Mouse (Mus musculus): ENCODE measurements at regions not wholly inside any gene's neighbourhood (a gene's known extent, or its start where the extent isn't known, plus 50 kb on each side); places are given as distances from the start of the nearest gene placed in this dataset.
"Not testable (repeated sequence)": the region's sequence is repeated elsewhere in the genome, so short reads cannot be mapped to it uniquely, and the experiment has no call there.

GRCm38 (mm10) chr9:30597092-30597491 lies 170.2 kb downstream of the Snx19 start:
- WGBS = 81% methylated on average over 6 of the region's 6 CpGs
- not testable (repeated sequence) for ATAC-seq

GRCm38 (mm10) chr9:30592601-30593000 lies 165.7 kb downstream of the Snx19 start:
- Histone ChIP-seq H3K27ac (no peak overlapping the region), H3K36me3 (no peaks in the 10 kb centered on the region), H3K4me1 (replicated peaks) (peaks cover 4% of the 10 kb centered on the region; the same call in 1 of the 2 replicates), H3K9ac (replicated peaks) (no peak overlapping the region), H3K9me3 (no peaks in the 10 kb centered on the region), H3K4me3 (replicated peaks) (no peak overlapping the region), H3K27me3 (no peaks in the 10 kb centered on the region), H3K4me2 (replicated peaks) (no peak overlapping the region)
- ATAC-seq = no peak
- WGBS = over 99% methylated on average over 2 of the region's 2 CpGs

More at GRCm38 (mm10) chr9:30597092-30597491, 170.2 kb downstream of the Snx19 start:
- H3K27me3 ChIP-seq; H3K9ac ChIP-seq (replicated peaks); H3K4me1 ChIP-seq (replicated peaks); H3K27ac ChIP-seq; H3K4me2 ChIP-seq (replicated peaks); H3K4me3 ChIP-seq (replicated peaks); H3K36me3 ChIP-seq; H3K9me3 ChIP-seq: not testable (repeated sequence)

- Histone ChIP-seq H3K4me1 (replicated peaks) (peaks cover 4% of the 10 kb centered on the region; the same call in 1 of the 2 replicates), H3K9ac (replicated peaks) (no peak overlapping the region), H3K9me3 (no peaks in the 10 kb centered on the region), H3K27ac (no peak overlapping the region), H3K4me3 (replicated peaks) (no peak overlapping the region), H3K4me2 (replicated peaks) (no peak overlapping the region), H3K36me3 (no peaks in the 10 kb centered on the region), H3K27me3 (no peaks in the 10 kb centered on the region)
- WGBS = 84% methylated on average over 5 of the region's 5 CpGs
- ATAC-seq = no peak
Measured at GRCm38 (mm10) chr9:30591246-30591645, 164.3 kb downstream of the Snx19 start.

- no peak overlapping the region for H3K27ac ChIP-seq
- H3K27me3 ChIP-seq = no peaks in the 10 kb centered on the region
- H3K4me2 ChIP-seq (replicated peaks) = no peak overlapping the region
- peaks cover 4% of the 10 kb centered on the region; the same call in 1 of the 2 replicates for H3K4me1 ChIP-seq (replicated peaks)
- WGBS = 49% methylated on average over 6 of the region's 6 CpGs
- no peak overlapping the region for H3K4me3 ChIP-seq (replicated peaks)
- no peaks in the 10 kb centered on the region for H3K9me3 ChIP-seq
- H3K9ac ChIP-seq (replicated peaks) = no peak overlapping the region
- no peak for ATAC-seq
- H3K36me3 ChIP-seq = no peaks in the 10 kb centered on the region
Measured at GRCm38 (mm10) chr9:30590661-30591179, 163.8 kb downstream of the Snx19 start.

- Histone ChIP-seq H3K4me3 (replicated peaks) (no peak overlapping the region), H3K9me3 (no peaks in the 10 kb centered on the region), H3K27ac (no peak overlapping the region), H3K27me3 (no peaks in the 10 kb centered on the region), H3K4me2 (replicated peaks) (no peak overlapping the region), H3K9ac (replicated peaks) (no peak overlapping the region), H3K36me3 (no peaks in the 10 kb centered on the region), H3K4me1 (replicated peaks) (no peaks in the 10 kb centered on the region)
- 93% methylated on average over 9 of the region's 9 CpGs for WGBS
- no peak for ATAC-seq
Measured at GRCm38 (mm10) chr9:30581271-30581821, 154.4 kb downstream of the Snx19 start.

- Histone ChIP-seq H3K4me1 (replicated peaks) (no peaks in the 10 kb centered on the region), H3K9me3 (no peaks in the 10 kb centered on the region), H3K27ac (no peak overlapping the region), H3K36me3 (no peaks in the 10 kb centered on the region), H3K4me3 (replicated peaks) (no peak overlapping the region), H3K4me2 (replicated peaks) (no peak overlapping the region), H3K9ac (replicated peaks) (no peak overlapping the region), H3K27me3 (no peaks in the 10 kb centered on the region)
- WGBS = 88% methylated on average over 6 of the region's 6 CpGs
- no peak for ATAC-seq
Measured at GRCm38 (mm10) chr9:30580500-30580899, 153.6 kb downstream of the Snx19 start.

GRCm38 (mm10) chr9:30578213-30578612 lies 151.3 kb downstream of the Snx19 start:
- Histone ChIP-seq H3K4me2 (replicated peaks) (no peak overlapping the region), H3K9me3 (no peaks in the 10 kb centered on the region), H3K27me3 (peaks cover 2% of the 10 kb centered on the region; the same call in 1 of the 2 replicates), H3K4me1 (replicated peaks) (peaks cover 9% of the 10 kb centered on the region; the same call in 1 of the 2 replicates), H3K36me3 (no peaks in the 10 kb centered on the region), H3K4me3 (replicated peaks) (no peak overlapping the region), H3K27ac (no peak overlapping the region), H3K9ac (replicated peaks) (no peak overlapping the region)
- 74% methylated on average over 3 of the region's 3 CpGs for WGBS
- no peak for ATAC-seq

GRCm38 (mm10) chr9:30577243-30577642 lies 150.3 kb downstream of the Snx19 start:
- ATAC-seq = no peak
- Histone ChIP-seq H3K9ac (replicated peaks) (no peak overlapping the region), H3K27ac (no peak overlapping the region), H3K36me3 (no peaks in the 10 kb centered on the region), H3K4me1 (replicated peaks) (peaks cover 10% of the 10 kb centered on the region; the same call in 1 of the 2 replicates), H3K4me2 (replicated peaks) (no peak overlapping the region), H3K27me3 (peaks cover 2% of the 10 kb centered on the region; the same call in 1 of the 2 replicates), H3K4me3 (replicated peaks) (no peak overlapping the region), H3K9me3 (no peaks in the 10 kb centered on the region)
- 79% methylated on average over 4 of the region's 4 CpGs for WGBS

- H3K4me2 ChIP-seq (replicated peaks) = no peak overlapping the region
- H3K27ac ChIP-seq = no peak overlapping the region
- no peaks in the 10 kb centered on the region for H3K36me3 ChIP-seq
- H3K4me3 ChIP-seq (replicated peaks) = no peak overlapping the region
- WGBS = 36% methylated on average over 3 of the region's 3 CpGs
- no peak for ATAC-seq
- no peaks in the 10 kb centered on the region for H3K9me3 ChIP-seq
- H3K9ac ChIP-seq (replicated peaks) = no peak overlapping the region
- peaks cover 17% of the 10 kb centered on the region for H3K4me1 ChIP-seq (replicated peaks)
- peaks cover 2% of the 10 kb centered on the region; the same call in 1 of the 2 replicates for H3K27me3 ChIP-seq
Measured at GRCm38 (mm10) chr9:30575531-30575930, 148.6 kb downstream of the Snx19 start.

- Histone ChIP-seq H3K27ac (no peak overlapping the region), H3K9ac (replicated peaks) (no peak overlapping the region), H3K9me3 (no peaks in the 10 kb centered on the region), H3K4me1 (replicated peaks) (peaks cover 17% of the 10 kb centered on the region), H3K36me3 (no peaks in the 10 kb centered on the region), H3K27me3 (peaks cover 2% of the 10 kb centered on the region; the same call in 1 of the 2 replicates), H3K4me2 (replicated peaks) (no peak overlapping the region), H3K4me3 (replicated peaks) (no peak overlapping the region)
- no peak for ATAC-seq
- WGBS = 24% methylated on average over 1 of the region's 1 CpGs
Measured at GRCm38 (mm10) chr9:30573294-30573693, 146.4 kb downstream of the Snx19 start.

GRCm38 (mm10) chr9:30571014-30571413 lies 144.1 kb downstream of the Snx19 start:
- no peaks in the 10 kb centered on the region for H3K9me3 ChIP-seq
- no peak overlapping the region for H3K4me3 ChIP-seq (replicated peaks)
- no peak overlapping the region for H3K27ac ChIP-seq
- 16% methylated on average over 2 of the region's 2 CpGs for WGBS
- peaks cover 2% of the 10 kb centered on the region; the same call in 1 of the 2 replicates for H3K27me3 ChIP-seq
- H3K9ac ChIP-seq (replicated peaks) = no peak overlapping the region
- no peaks in the 10 kb centered on the region for H3K36me3 ChIP-seq
- ATAC-seq = no peak
- no peak overlapping the region for H3K4me2 ChIP-seq (replicated peaks)
- H3K4me1 ChIP-seq (replicated peaks) = peaks cover 17% of the 10 kb centered on the region

- no peak for ATAC-seq
- H3K4me2 ChIP-seq (replicated peaks) = no peak overlapping the region
- H3K36me3 ChIP-seq = no peaks in the 10 kb centered on the region
- H3K4me3 ChIP-seq (replicated peaks) = no peak overlapping the region
- H3K9me3 ChIP-seq = no peaks in the 10 kb centered on the region
- H3K4me1 ChIP-seq (replicated peaks) = no peaks in the 10 kb centered on the region
- no peak overlapping the region for H3K27ac ChIP-seq
- 91% methylated on average over 3 of the region's 3 CpGs for WGBS
- no peaks in the 10 kb centered on the region for H3K27me3 ChIP-seq
- H3K9ac ChIP-seq (replicated peaks) = no peak overlapping the region
Measured at GRCm38 (mm10) chr9:30564765-30565680, 138.1 kb downstream of the Snx19 start.

All from midbrain, embryonic 13.5 days (tissue).